Mouse (Mus musculus) thymus, adult 2 months (tissue): ENCODE data around the gene Scp2. TPM values are rescaled to one million over a fixed set of nuclear protein-coding genes. Genes with fewer than 3 reads are reported as not detected.
"Not testable (repeated sequence)": the region's sequence is repeated elsewhere in the genome, so short reads cannot be mapped to it uniquely, and the experiment has no call there.

Source experiments
- DNase-seq: peaks from one replicate; pipeline ENCODE4 v3.0.0; 2021
- H3K27ac ChIP-seq: fragments of 200-500 bp; 2 replicates; pipeline ENCODE4 v1.5.1; 2012; ENCODE audit warnings: low read length, control low read depth; ENCODE audit not compliant: control insufficient read depth, insufficient read depth
- H3K27me3 ChIP-seq: fragments of 200-500 bp; 2 replicates; pipeline ENCODE4 v1.6.1; 2012; ENCODE audit warnings: mild to moderate bottlenecking, low read length, moderate library complexity, mixed read lengths; ENCODE audit not compliant: control insufficient read depth, insufficient read depth
- H3K36me3 ChIP-seq: fragments of 200-500 bp; 2 replicates; pipeline ENCODE4 v1.6.1; 2012; ENCODE audit warnings: mild to moderate bottlenecking, low read length, moderate library complexity; ENCODE audit not compliant: control insufficient read depth, insufficient read depth
- H3K4me1 ChIP-seq: fragments of 200-500 bp; replicated peaks from 2 replicates; pipeline ENCODE4 v1.6.1; 2012; ENCODE audit warnings: low read length; ENCODE audit not compliant: control insufficient read depth, insufficient read depth
- H3K4me3 ChIP-seq: fragments of 200-500 bp; 2 replicates; pipeline ENCODE4 v1.5.1; 2012; ENCODE audit warnings: mild to moderate bottlenecking, low read length, control low read depth, moderate library complexity; ENCODE audit not compliant: control insufficient read depth, insufficient read depth
- CTCF ChIP-seq: fragments of 200-500 bp; IDR thresholded peaks from 2 replicates; pipeline ENCODE4 v1.5.1; 2012; ENCODE audit warnings: mild to moderate bottlenecking, control low read depth, low read length, moderate library complexity, borderline replicate concordance; ENCODE audit not compliant: control insufficient read depth, poor library complexity, insufficient read depth; ENCODE audit errors: extremely low read depth
- POLR2A ChIP-seq: fragments of 200-500 bp; IDR thresholded peaks from 2 replicates; pipeline ENCODE4 v1.6.1; 2012; ENCODE audit warnings: mild to moderate bottlenecking, low read length, control low read depth, moderate library complexity; ENCODE audit not compliant: control insufficient read depth, poor library complexity, insufficient read depth; ENCODE audit errors: extremely low read depth
- WGBS: fragments of 180-500 bp; shearing (Covaris S2); methylation state at CpG from one replicate; pipeline ENCODE4 v1.1.7; 2018; 5-methylcytosine and 5-hydroxymethylcytosine counted together
- polyA plus RNA-seq: library from polyadenylated mRNA; depleted of rRNA; stranded (reverse); fragments of >200 nt; gene quantifications from 2 replicates; pipeline ENCODE4 v1.2.3, GENCODE M21; 2012

Gene Scp2
- polyA plus RNA-seq, 1 experiment: 103 TPM

DNA sequence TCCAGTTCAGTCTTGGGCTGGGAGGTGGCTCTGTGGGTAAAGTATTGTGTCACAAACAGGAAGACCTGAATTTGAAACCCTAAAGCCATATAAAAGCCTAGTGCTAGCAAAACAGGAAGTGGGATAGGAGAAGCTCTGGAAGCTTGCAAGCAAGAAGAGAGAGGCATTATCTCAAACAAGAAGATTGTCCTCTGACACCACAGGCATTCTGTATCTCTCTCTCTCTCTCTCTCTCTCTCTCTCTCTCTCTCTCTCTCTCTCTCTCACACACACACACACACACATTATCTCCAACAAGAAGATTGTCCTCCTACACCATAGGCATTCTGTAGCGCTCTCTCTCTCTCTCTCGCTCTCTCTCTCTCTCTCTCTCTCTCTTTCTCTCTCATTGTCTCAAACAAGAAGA, 62.4 kb downstream of the Scp2 start:
- no peak for DNase-seq
- Histone ChIP-seq H3K4me3 (no peak overlapping the region), H3K36me3 (no peaks in the 10 kb centered on the region), H3K27ac (peak overlapping the region; percentile 26), H3K27me3 (no peaks in the 10 kb centered on the region), H3K4me1 (peaks cover 15% of the 10 kb centered on the region)
- WGBS: 98% methylated on average over 2 of the region's 2 CpGs
- TF ChIP-seq CTCF (no peak), POLR2A (no peak)

DNA sequence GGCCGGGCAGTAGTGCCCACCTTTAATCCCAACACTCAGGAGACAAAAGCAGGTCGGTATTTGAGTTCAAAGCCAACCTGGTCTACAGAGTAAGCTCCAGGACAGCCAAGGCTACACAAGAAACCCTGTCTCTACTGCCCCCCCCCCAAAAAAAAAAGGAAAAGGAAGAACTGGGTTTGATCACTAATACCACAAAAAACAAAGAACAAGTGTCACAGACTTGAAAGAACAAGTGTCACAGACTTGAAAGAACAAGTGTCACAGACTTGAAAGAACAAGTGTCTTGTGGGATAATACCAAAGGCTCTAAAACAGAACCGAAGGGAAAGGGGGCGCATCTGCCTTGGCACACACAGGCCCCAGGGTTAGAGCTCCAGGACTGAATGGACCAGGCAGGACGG, 63.9 kb downstream of the Scp2 start:
- no peak for DNase-seq
- 34% methylated on average over 5 of the region's 5 CpGs for WGBS
- Histone ChIP-seq H3K36me3 (no peaks in the 10 kb centered on the region), H3K27me3 (no peaks in the 10 kb centered on the region), H3K4me1 (peaks cover 15% of the 10 kb centered on the region), H3K4me3 (no peak overlapping the region), H3K27ac (peak overlapping the region; percentile 6; the same call in 1 of the 2 replicates)
- TF ChIP-seq POLR2A (no peak), CTCF (no peak)

DNA sequence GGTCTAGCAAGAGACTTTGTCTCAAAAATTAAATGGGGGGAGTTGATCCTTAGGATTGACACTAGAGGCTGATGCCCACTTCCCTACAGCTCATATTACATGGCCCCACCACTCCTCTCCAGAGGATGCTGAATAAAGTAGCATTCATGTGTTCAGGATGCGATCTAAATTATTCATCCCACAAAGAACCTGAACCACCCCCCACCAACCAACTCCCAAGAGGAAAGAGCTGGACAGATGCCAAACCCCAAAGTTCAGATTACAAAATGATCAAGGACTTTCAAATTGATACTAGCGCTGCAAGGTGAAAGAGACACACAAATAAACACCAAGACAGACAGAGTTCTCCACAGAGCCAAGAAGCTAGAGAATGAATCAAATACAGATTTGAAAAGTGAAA, 65.0 kb downstream of the Scp2 start:
- peaks cover 15% of the 10 kb centered on the region for H3K4me1 ChIP-seq
- no peak for TF ChIP-seq POLR2A
- no peak for TF ChIP-seq CTCF
- WGBS: 82% methylated on average over 2 of the region's 2 CpGs
- no peak overlapping the region for H3K4me3 ChIP-seq
- H3K27me3 ChIP-seq: no peaks in the 10 kb centered on the region
- H3K27ac ChIP-seq: no peak overlapping the region
- H3K36me3 ChIP-seq: no peaks in the 10 kb centered on the region
- DNase-seq: no peak

DNA sequence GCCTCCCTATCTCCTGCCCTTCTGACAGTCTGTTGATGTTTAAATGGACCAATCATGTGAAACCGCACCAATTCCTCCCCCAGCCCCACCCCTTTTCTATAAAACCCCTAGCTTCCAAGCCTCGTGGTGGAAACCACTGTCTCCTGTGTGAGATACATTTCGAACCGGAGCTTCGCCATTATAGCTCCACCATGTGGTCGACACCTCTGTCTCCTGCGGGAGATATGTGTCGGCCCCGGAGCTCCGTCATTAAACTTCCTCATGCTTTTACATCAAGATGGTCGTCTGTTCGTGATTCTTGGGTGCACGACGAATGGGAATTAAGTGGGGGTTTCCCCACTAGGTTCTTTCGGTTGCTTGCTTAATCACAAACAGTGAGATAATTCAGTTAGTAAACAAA, 65.6 kb downstream of the Scp2 start:
- 93% methylated on average over 15 of the region's 15 CpGs for WGBS
- peaks cover 15% of the 10 kb centered on the region for H3K4me1 ChIP-seq
- H3K27me3 ChIP-seq, H3K27ac ChIP-seq, H3K36me3 ChIP-seq, H3K4me3 ChIP-seq, DNase-seq: not testable (repeated sequence)

DNA sequence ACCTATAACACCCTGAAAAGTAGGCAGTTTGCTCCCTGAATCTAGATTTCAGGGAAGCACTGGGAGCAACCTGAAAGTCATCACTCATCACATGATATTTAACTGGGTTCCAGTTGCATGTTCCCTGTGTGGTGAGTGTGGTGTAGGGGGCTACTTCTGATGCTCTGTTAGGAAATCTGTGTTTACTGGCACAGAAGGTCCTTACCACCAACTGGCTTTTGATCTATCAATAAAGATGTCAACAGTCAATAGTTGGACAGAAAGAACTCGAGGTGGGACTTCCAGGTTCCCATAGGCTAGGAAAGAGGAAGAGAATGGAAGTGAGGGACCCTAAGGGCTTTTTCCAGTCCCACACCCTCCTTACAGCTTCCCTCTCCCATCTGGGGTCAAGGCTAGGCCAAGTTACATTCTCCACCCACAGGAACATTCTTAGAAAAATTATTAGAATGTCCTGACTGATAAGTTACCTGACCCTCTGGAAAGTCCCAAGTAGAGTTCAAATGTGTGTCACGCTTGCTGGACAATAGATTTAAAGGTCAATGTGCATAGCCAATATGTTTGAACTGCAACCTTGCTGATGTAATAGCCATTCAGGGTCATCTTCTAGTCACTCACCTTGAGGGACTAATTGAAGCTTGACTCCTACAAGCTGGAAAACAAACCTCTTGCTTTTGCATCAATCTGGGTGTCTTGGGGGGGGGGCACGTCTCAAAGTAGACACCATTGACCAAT, 67.4 kb downstream of the Scp2 start:
- TF ChIP-seq CTCF (no peak), POLR2A (no peak)

DNA sequence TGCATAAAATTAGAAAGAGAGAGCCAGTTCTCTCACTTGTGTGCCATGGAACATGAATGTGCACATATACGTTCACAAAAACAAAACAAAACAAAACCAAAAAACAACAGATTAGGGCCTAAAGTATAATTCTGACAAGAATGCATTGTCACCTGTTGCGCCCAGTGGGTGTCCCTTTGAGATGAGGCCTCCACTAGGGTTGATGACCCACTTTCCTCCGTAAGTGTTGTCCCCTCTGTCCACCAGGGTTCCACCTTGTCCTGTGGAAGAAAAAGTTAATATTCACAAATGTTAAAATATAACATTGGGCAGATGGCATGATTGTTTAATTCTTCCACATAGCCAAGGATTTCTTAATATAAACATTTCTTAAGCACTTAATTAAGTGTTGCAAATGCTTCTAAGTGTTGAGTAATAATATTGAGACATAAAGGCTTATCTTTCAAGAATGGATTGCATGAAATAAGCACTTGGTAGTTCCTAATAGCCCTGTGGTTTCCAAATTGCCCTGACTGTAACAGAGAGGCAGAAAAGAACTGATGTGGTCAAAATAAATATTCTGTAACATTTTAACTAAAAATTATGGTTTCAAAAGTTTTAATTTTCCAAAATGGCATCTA, 70.5 kb downstream of the Scp2 start:
- no peaks in the 10 kb centered on the region for H3K27me3 ChIP-seq
- no peak for TF ChIP-seq CTCF
- no peak for TF ChIP-seq POLR2A
- 98% methylated on average over 3 of the region's 3 CpGs for WGBS
- no peaks in the 10 kb centered on the region for H3K36me3 ChIP-seq
- no peak overlapping the region for H3K4me3 ChIP-seq
- H3K4me1 ChIP-seq: peaks cover 6% of the 10 kb centered on the region
- DNase-seq: no peak
- no peak overlapping the region for H3K27ac ChIP-seq

More for the DNA sequence above, 67.4 kb downstream of the Scp2 start:
- no peak for DNase-seq
- Histone ChIP-seq H3K4me3 (no peak overlapping the region), H3K4me1 (peaks cover 12% of the 10 kb centered on the region), H3K27me3 (no peaks in the 10 kb centered on the region), H3K36me3 (no peaks in the 10 kb centered on the region), H3K27ac (no peak overlapping the region)
- 92% methylated on average over 3 of the region's 3 CpGs for WGBS
